Mouse (Mus musculus): Measurements from ENCODE around the gene Dlgap1. TPM values are rescaled to one million over a fixed set of nuclear protein-coding genes. Genes with fewer than 3 reads are reported as not detected.
A peak's percentile ranks its signal among the peaks of the same experiment; 100 is the strongest.

Dlgap1 gene
- polyA plus RNA-seq, 1 experiment from 2014 or later: 7.2 TPM

GRCm38 (mm10) chr17:70377020-70377419 is 408.1 kb downstream of the Dlgap1 start:
- Histone ChIP-seq H3K36me3 (no peaks in the 10 kb centered on the region), H3K9me3 (replicated peaks) (no peaks in the 10 kb centered on the region), H3K4me3 (no peak overlapping the region), H3K4me1 (no peaks in the 10 kb centered on the region), H3K27me3 (no peaks in the 10 kb centered on the region), H3K4me2 (replicated peaks) (no peak overlapping the region), H3K9ac (no peak overlapping the region), H3K27ac (no peak overlapping the region)
- 69% methylated on average over 4 of the region's 4 CpGs for WGBS
- ATAC-seq (ENCODE audit: low FRiP score): no peak

GRCm38 (mm10) chr17:70388447-70388846 is 419.6 kb downstream of the Dlgap1 start:
- ATAC-seq (ENCODE audit: low FRiP score): no peak
- Histone ChIP-seq H3K4me3 (no peak overlapping the region), H3K9ac (no peak overlapping the region), H3K27ac (no peak overlapping the region), H3K9me3 (replicated peaks) (no peaks in the 10 kb centered on the region; the same call in 1 of the 2 replicates), H3K4me2 (replicated peaks) (no peak overlapping the region), H3K36me3 (no peaks in the 10 kb centered on the region), H3K27me3 (no peaks in the 10 kb centered on the region), H3K4me1 (no peaks in the 10 kb centered on the region)
- WGBS: 95% methylated on average over 1 of the region's 1 CpGs

- Histone ChIP-seq H3K9me3 (replicated peaks) (no peaks in the 10 kb centered on the region), H3K36me3 (no peaks in the 10 kb centered on the region), H3K4me2 (replicated peaks) (no peak overlapping the region), H3K9ac (no peak overlapping the region), H3K27ac (no peak overlapping the region), H3K27me3 (no peaks in the 10 kb centered on the region), H3K4me1 (no peaks in the 10 kb centered on the region), H3K4me3 (no peak overlapping the region)
- WGBS: 45% methylated on average over 3 of the region's 3 CpGs
- no peak for ATAC-seq (ENCODE audit: low FRiP score)
These were observed 428.3 kb downstream of the Dlgap1 start for GRCm38 (mm10) chr17:70397220-70397619.

GRCm38 (mm10) chr17:70397708-70398107 is 428.8 kb downstream of the Dlgap1 start:
- Histone ChIP-seq H3K4me3 (no peak overlapping the region), H3K27me3 (no peaks in the 10 kb centered on the region), H3K9me3 (replicated peaks) (no peaks in the 10 kb centered on the region), H3K9ac (no peak overlapping the region), H3K27ac (no peak overlapping the region), H3K4me1 (no peaks in the 10 kb centered on the region), H3K36me3 (no peaks in the 10 kb centered on the region), H3K4me2 (replicated peaks) (no peak overlapping the region)
- no peak for ATAC-seq (ENCODE audit: low FRiP score)
- 57% methylated on average over 8 of the region's 8 CpGs for WGBS

- no peak overlapping the region for H3K4me3 ChIP-seq
- no peak overlapping the region for H3K9ac ChIP-seq
- H3K27ac ChIP-seq: no peak overlapping the region
- ATAC-seq (ENCODE audit: low FRiP score): no peak
- no peaks in the 10 kb centered on the region for H3K4me1 ChIP-seq
- no peak overlapping the region for H3K4me2 ChIP-seq (replicated peaks)
- no peaks in the 10 kb centered on the region for H3K9me3 ChIP-seq (replicated peaks)
- H3K36me3 ChIP-seq: no peaks in the 10 kb centered on the region
- no peaks in the 10 kb centered on the region for H3K27me3 ChIP-seq
- WGBS: 60% methylated on average over 2 of the region's 2 CpGs
These were observed 433.0 kb downstream of the Dlgap1 start for GRCm38 (mm10) chr17:70401909-70402308.

GRCm38 (mm10) chr17:70403750-70404149 is 434.9 kb downstream of the Dlgap1 start:
- H3K4me2 ChIP-seq (replicated peaks): no peak overlapping the region
- H3K27ac ChIP-seq: no peak overlapping the region
- no peaks in the 10 kb centered on the region for H3K36me3 ChIP-seq
- no peaks in the 10 kb centered on the region for H3K27me3 ChIP-seq
- no peak for ATAC-seq (ENCODE audit: low FRiP score)
- WGBS: 21% methylated on average over 10 of the region's 10 CpGs
- H3K9me3 ChIP-seq (replicated peaks): no peaks in the 10 kb centered on the region
- no peak overlapping the region for H3K4me3 ChIP-seq
- no peaks in the 10 kb centered on the region for H3K4me1 ChIP-seq
- no peak overlapping the region for H3K9ac ChIP-seq

- no peaks in the 10 kb centered on the region for H3K4me1 ChIP-seq
- WGBS: 89% methylated on average over 3 of the region's 3 CpGs
- no peak for ATAC-seq (ENCODE audit: low FRiP score)
These were observed 445.3 kb downstream of the Dlgap1 start for GRCm38 (mm10) chr17:70414202-70414601.

GRCm38 (mm10) chr17:70427866-70428265 is 459.0 kb downstream of the Dlgap1 start:
- no peak for ATAC-seq (ENCODE audit: low FRiP score)
- Histone ChIP-seq H3K27ac (no peak overlapping the region), H3K4me1 (no peaks in the 10 kb centered on the region), H3K36me3 (no peaks in the 10 kb centered on the region), H3K9me3 (replicated peaks) (no peaks in the 10 kb centered on the region), H3K9ac (no peak overlapping the region), H3K4me3 (no peak overlapping the region), H3K27me3 (peaks cover 1% of the 10 kb centered on the region; the same call in 1 of the 2 replicates), H3K4me2 (replicated peaks) (no peak overlapping the region)
- WGBS: 89% methylated on average over 9 of the region's 9 CpGs

More at GRCm38 (mm10) chr17:70414202-70414601, 445.3 kb downstream of the Dlgap1 start:
- Histone ChIP-seq H3K9me3 (replicated peaks) (no peaks in the 10 kb centered on the region), H3K9ac (no peak overlapping the region), H3K36me3 (no peaks in the 10 kb centered on the region), H3K4me2 (replicated peaks) (no peak overlapping the region), H3K4me3 (no peak overlapping the region), H3K27me3 (no peaks in the 10 kb centered on the region), H3K27ac (no peak overlapping the region)

GRCm38 (mm10) chr17:70429746-70430451 is 461.0 kb downstream of the Dlgap1 start:
- Histone ChIP-seq H3K27me3 (peaks cover 2% of the 10 kb centered on the region; the same call in 1 of the 2 replicates), H3K9me3 (replicated peaks) (no peaks in the 10 kb centered on the region), H3K36me3 (no peaks in the 10 kb centered on the region), H3K9ac (no peak overlapping the region), H3K4me3 (no peak overlapping the region), H3K4me2 (replicated peaks) (peak overlapping the region; percentile 41), H3K4me1 (no peaks in the 10 kb centered on the region), H3K27ac (no peak overlapping the region)
- WGBS: 16% methylated on average over 17 of the region's 17 CpGs
- ATAC-seq (ENCODE audit: low FRiP score): peak; percentile 74

GRCm38 (mm10) chr17:70430452-70430787 is 461.5 kb downstream of the Dlgap1 start:
- H3K27ac ChIP-seq: no peak overlapping the region
- H3K4me2 ChIP-seq (replicated peaks): peak overlapping the region; percentile 41; the same call in 1 of the 2 replicates
- peaks cover 2% of the 10 kb centered on the region; the same call in 1 of the 2 replicates for H3K27me3 ChIP-seq
- no peak overlapping the region for H3K9ac ChIP-seq
- 23% methylated on average over 5 of the region's 5 CpGs for WGBS
- H3K36me3 ChIP-seq: no peaks in the 10 kb centered on the region
- no peaks in the 10 kb centered on the region for H3K4me1 ChIP-seq
- no peak overlapping the region for H3K4me3 ChIP-seq
- no peak for ATAC-seq (ENCODE audit: low FRiP score)
- no peaks in the 10 kb centered on the region for H3K9me3 ChIP-seq (replicated peaks)

GRCm38 (mm10) chr17:70432834-70433233 is 464.0 kb downstream of the Dlgap1 start:
- WGBS: 75% methylated on average over 5 of the region's 5 CpGs

GRCm38 (mm10) chr17:70434549-70434948 is 465.7 kb downstream of the Dlgap1 start:
- WGBS: 87% methylated on average over 6 of the region's 6 CpGs
- no peak overlapping the region for H3K4me2 ChIP-seq (replicated peaks)
- no peak overlapping the region for H3K27ac ChIP-seq
- peaks cover 2% of the 10 kb centered on the region; the same call in 1 of the 2 replicates for H3K27me3 ChIP-seq
- no peaks in the 10 kb centered on the region for H3K36me3 ChIP-seq
- no peak overlapping the region for H3K4me3 ChIP-seq
- H3K9me3 ChIP-seq (replicated peaks): no peaks in the 10 kb centered on the region
- H3K9ac ChIP-seq: no peak overlapping the region
- ATAC-seq (ENCODE audit: low FRiP score): no peak
- no peaks in the 10 kb centered on the region for H3K4me1 ChIP-seq

More at GRCm38 (mm10) chr17:70432834-70433233, 464.0 kb downstream of the Dlgap1 start:
- Histone ChIP-seq H3K36me3 (no peaks in the 10 kb centered on the region), H3K9me3 (replicated peaks) (no peaks in the 10 kb centered on the region), H3K27me3 (peaks cover 2% of the 10 kb centered on the region; the same call in 1 of the 2 replicates), H3K9ac (no peak overlapping the region), H3K4me1 (no peaks in the 10 kb centered on the region), H3K4me3 (no peak overlapping the region), H3K4me2 (replicated peaks) (no peak overlapping the region), H3K27ac (no peak overlapping the region)
- no peak for ATAC-seq (ENCODE audit: low FRiP score)

GRCm38 (mm10) chr17:70435612-70436011 is 466.7 kb downstream of the Dlgap1 start:
- ATAC-seq (ENCODE audit: low FRiP score): no peak
- Histone ChIP-seq H3K36me3 (no peaks in the 10 kb centered on the region), H3K9ac (no peak overlapping the region), H3K27ac (no peak overlapping the region), H3K4me1 (no peaks in the 10 kb centered on the region), H3K9me3 (replicated peaks) (no peaks in the 10 kb centered on the region), H3K4me2 (replicated peaks) (no peak overlapping the region), H3K4me3 (no peak overlapping the region), H3K27me3 (peaks cover 2% of the 10 kb centered on the region; the same call in 1 of the 2 replicates)
- 87% methylated on average over 6 of the region's 6 CpGs for WGBS

Data from hindbrain, embryonic 12.5 days (tissue).